Mouse (Mus musculus) liver, embryonic 14.5 days (tissue): ENCODE results near the gene Xpnpep1. TPM values are rescaled to one million over a fixed set of nuclear protein-coding genes. Genes with fewer than 3 reads are reported as not detected.

Experiments
- ATAC-seq: fragments of 200-750 bp; cut with Nextera tagmentation; 2 replicates; pipeline ENCODE4 v1.8.0; 2017; ENCODE audit warnings: moderate number of reproducible peaks, mild to moderate bottlenecking, moderate library complexity; ENCODE audit not compliant: insufficient read depth
- DNase-seq, 3 experiments: peaks; one replicate each; pipeline ENCODE4 v3.0.0-alpha.2; 2012 to 2013; ENCODE audit warnings: low read depth in 3 of 3, low spot score in 3 of 3
- H3K27ac ChIP-seq: fragments of 300-500 bp; sonication (generic); 2 replicates; pipeline ENCODE4 v1.5.1; 2014; ENCODE audit warnings: moderate library complexity, mild to moderate bottlenecking, control low read depth, inconsistent platforms
- H3K27me3 ChIP-seq: fragments of 300-500 bp; sonication (generic); 2 replicates; pipeline ENCODE4 v1.6.1; 2014; ENCODE audit warnings: mild to moderate bottlenecking, low read length, moderate library complexity; ENCODE audit not compliant: control insufficient read depth, insufficient read depth
- H3K36me3 ChIP-seq: fragments of 300-500 bp; sonication (generic); replicated peaks from 2 replicates; pipeline ENCODE4 v1.6.1; 2014; ENCODE audit warnings: low read depth; ENCODE audit not compliant: control insufficient read depth, insufficient read depth
- H3K4me1 ChIP-seq, 2 experiments: fragments of 200-500 bp in 1 of 2; fragments of 300-500 bp in 1 of 2; sonication (generic) in 1 of 2; replicated peaks; 2 replicates each; pipeline ENCODE4 v1.6.1; 2012 to 2014; ENCODE audit warnings: antibody characterized with exemption in 1 of 2, inconsistent platforms in 1 of 2, low read length in 1 of 2; ENCODE audit not compliant: control insufficient read depth in 2 of 2, insufficient read depth in 2 of 2
- H3K4me2 ChIP-seq: fragments of 300-500 bp; sonication (generic); 2 replicates; pipeline ENCODE4 v1.6.1; 2014; ENCODE audit warnings: low read depth, mild to moderate bottlenecking, control low read depth, moderate library complexity
- H3K4me3 ChIP-seq, 2 experiments: fragments of 200-500 bp in 1 of 2; fragments of 300-500 bp in 1 of 2; sonication (generic) in 1 of 2; 2 replicates each; pipeline ENCODE4 v1.5.1; 2012 to 2014; ENCODE audit warnings: low read depth in 2 of 2, low read length in 2 of 2, mild to moderate bottlenecking in 2 of 2, control low read depth in 1 of 2, inconsistent platforms in 1 of 2, moderate library complexity in 1 of 2; ENCODE audit not compliant: insufficient read depth in 1 of 2
- H3K9ac ChIP-seq: fragments of 300-500 bp; sonication (generic); replicated peaks from 2 replicates; pipeline ENCODE4 v1.6.1; 2014; ENCODE audit warnings: mild to moderate bottlenecking, control low read depth, moderate library complexity
- H3K9me3 ChIP-seq: fragments of 300-500 bp; sonication (generic); 2 replicates; pipeline ENCODE4 v1.6.1; 2016; ENCODE audit warnings: low read length, mixed read lengths; ENCODE audit not compliant: control insufficient read depth
- CTCF ChIP-seq: IDR thresholded peaks from 2 replicates; pipeline ENCODE4 v1.5.1; 2016; ENCODE audit warnings: antibody characterized with exemption, low read depth, control low read depth
- EP300 ChIP-seq: IDR thresholded peaks from 2 replicates; pipeline ENCODE4 v1.6.1; 2016; ENCODE audit warnings: antibody characterized with exemption, low read depth
- WGBS: fragments of 180-500 bp; shearing (Covaris S2); extraction: QIAGEN DNeasy Blood & Tissue Kit; methylation state at CpG from one replicate; pipeline ENCODE4 v1.1.7; 2014; ENCODE audit not compliant: insufficient replicate concordance; 5-methylcytosine and 5-hydroxymethylcytosine counted together
- polyA plus RNA-seq, 2 experiments: library from polyadenylated mRNA; depleted of rRNA in 1 of 2; stranded (reverse) in 1 of 2; unstranded in 1 of 2; fragments of >200 nt; fragmentation: Nextera tagmentation in 1 of 2; extraction: Ambion mirVana in 1 of 2; gene quantifications; 2 replicates each; pipeline versions ENCODE4 v1.2.1 to v1.2.3; 2012 to 2014

Gene Xpnpep1
- polyA plus RNA-seq, 2 experiments, result 51.9 to 93.9 TPM

DNA sequence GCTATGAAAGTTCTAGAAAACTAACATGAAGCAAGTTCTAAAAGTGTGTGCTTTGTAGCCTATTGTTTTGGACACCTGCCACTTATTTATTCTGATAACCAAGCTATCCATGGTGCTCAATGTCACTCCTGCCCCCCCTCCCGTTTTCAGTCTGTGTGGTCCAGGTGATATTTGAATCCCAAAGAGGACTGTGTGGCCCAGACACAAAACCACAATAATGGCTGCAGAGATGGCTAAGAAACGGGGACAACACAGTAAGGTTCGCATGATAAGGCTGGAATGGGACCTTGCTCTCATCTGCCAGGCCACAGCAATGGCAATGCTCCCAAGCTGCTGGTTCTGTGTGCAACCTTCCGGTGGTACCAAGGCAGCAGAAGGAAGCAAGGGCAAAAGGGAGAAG is 1.6 kb upstream of the Xpnpep1 start:
- 41% methylated on average over 4 of the region's 4 CpGs for WGBS
- Histone ChIP-seq H3K27me3 (no peaks in the 10 kb centered on the region), H3K36me3 (no peaks in the 10 kb centered on the region), H3K9me3 (no peaks in the 10 kb centered on the region), H3K4me2 (no peak overlapping the region), H3K27ac (no peak overlapping the region), H3K4me1 (peaks cover 10 to 18% of the 10 kb centered on the region in 2 experiments), H3K4me3 (no peak overlapping the region), H3K9ac (no peak overlapping the region)
- DNase-seq, result no peak
- TF ChIP-seq EP300 (no peak), CTCF (no peak)
- ATAC-seq, result no peak

GRCm38 (mm10) chr19:53041133-53041510 is 1.1 kb upstream of the Xpnpep1 start:
- Histone ChIP-seq H3K4me1 (peaks cover 12 to 20% of the 10 kb centered on the region in 2 experiments), H3K4me3 (no peak overlapping the region), H3K36me3 (no peaks in the 10 kb centered on the region), H3K4me2 (no peak overlapping the region), H3K9ac (no peak overlapping the region), H3K9me3 (no peaks in the 10 kb centered on the region), H3K27ac (no peak overlapping the region), H3K27me3 (no peaks in the 10 kb centered on the region)
- 69% methylated on average over 5 of the region's 5 CpGs for WGBS
- no peak for DNase-seq
- TF ChIP-seq CTCF, result no peak
- no peak for TF ChIP-seq EP300
- ATAC-seq, result no peak

- H3K27me3 ChIP-seq, result no peaks in the 10 kb centered on the region
- ATAC-seq (peak; percentile 7; the same call in 1 of the 2 replicates), DNase-seq (peak in 1 of 3 experiments; percentile 26)
- H3K36me3 ChIP-seq, result no peaks in the 10 kb centered on the region
- H3K9me3 ChIP-seq, result no peaks in the 10 kb centered on the region
- H3K4me2 ChIP-seq, result peak overlapping the region; percentile 85
- peak overlapping the region; percentile 9; the same call in 1 of the 2 replicates for H3K27ac ChIP-seq
- no peak overlapping the region for H3K9ac ChIP-seq
- peak overlapping the region; percentile 50 to 95 for H3K4me3 ChIP-seq
- peaks cover 17 to 28% of the 10 kb centered on the region in 2 experiments for H3K4me1 ChIP-seq
- TF ChIP-seq CTCF (no peak), EP300 (no peak)
- 41% methylated on average over 11 of the region's 11 CpGs for WGBS
Measured at GRCm38 (mm10) chr19:53039090-53039489, 924 bp downstream of the Xpnpep1 start.

DNA sequence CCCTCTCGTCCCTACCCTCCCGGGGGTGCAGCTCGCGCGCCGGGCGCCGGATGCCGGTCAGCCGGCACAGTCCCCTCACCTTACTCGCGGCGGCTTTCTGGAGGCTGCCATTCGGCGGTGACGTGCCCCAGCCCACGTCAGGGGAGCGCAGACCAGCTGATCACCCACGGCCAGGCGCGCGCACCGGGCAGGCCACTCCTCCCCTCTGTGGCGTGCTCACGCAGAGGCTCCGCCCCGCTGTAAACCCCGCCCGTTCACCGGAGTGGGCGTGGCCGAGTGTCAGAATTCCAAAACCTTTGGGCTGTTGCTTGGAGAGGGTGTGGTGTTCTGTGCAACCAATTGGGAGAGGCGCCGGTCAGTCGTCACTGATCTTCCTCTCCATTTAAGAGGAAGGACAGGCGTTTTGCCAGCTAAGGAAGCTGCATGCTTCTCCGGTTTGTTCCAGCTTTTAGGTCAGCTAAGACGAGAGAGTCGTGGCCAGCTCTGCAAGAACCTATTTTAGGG is 1.5 kb downstream of the Xpnpep1 start:
- peaks cover 23 to 34% of the 10 kb centered on the region in 2 experiments for H3K4me1 ChIP-seq
- peak; percentile 92 to 96 (median 93) for DNase-seq
- TF ChIP-seq CTCF (no peak), EP300 (no peak)

GRCm38 (mm10) chr19:53037925-53038419 is 2.0 kb downstream of the Xpnpep1 start:
- Histone ChIP-seq H3K4me3 (peak overlapping the region; percentile 83 to 95), H3K27me3 (no peaks in the 10 kb centered on the region), H3K9me3 (no peaks in the 10 kb centered on the region), H3K36me3 (no peaks in the 10 kb centered on the region), H3K9ac (peak overlapping the region; percentile 97), H3K4me2 (peak overlapping the region; percentile 85), H3K27ac (peak overlapping the region; percentile 59), H3K4me1 (peaks cover 28 to 39% of the 10 kb centered on the region in 2 experiments)
- DNase-seq, result no peak
- peak; percentile 63 for ATAC-seq
- no peak for TF ChIP-seq CTCF
- no peak for TF ChIP-seq EP300
- WGBS, result 0% methylated on average over 28 of the region's 28 CpGs

More for the DNA sequence above, 1.5 kb downstream of the Xpnpep1 start:
- Histone ChIP-seq H3K27ac (peak overlapping the region; percentile 59), H3K27me3 (no peaks in the 10 kb centered on the region), H3K9me3 (no peaks in the 10 kb centered on the region), H3K36me3 (no peaks in the 10 kb centered on the region), H3K9ac (peak overlapping the region; percentile 97), H3K4me3 (peak overlapping the region; percentile 83 to 95), H3K4me2 (peak overlapping the region; percentile 85)
- WGBS, result 1% methylated on average over 39 of the region's 39 CpGs
- peak; percentile 98 for ATAC-seq
